Mouse (Mus musculus) kidney, postnatal 25 days (tissue): Measurements from ENCODE around the gene Fopnl.

Experiments
- DNase-seq, 2 experiments: peaks; one replicate each; pipeline ENCODE4 v3.0.0; 2021; ENCODE audit warnings: mixed read lengths in 2 of 2

Gene Fopnl

GRCm38 (mm10) chr16:14306451-14306850 is 10.8 kb downstream of the Fopnl start:
- no peak for DNase-seq

GRCm38 (mm10) chr16:14304791-14305190 is 12.4 kb downstream of the Fopnl start:
- DNase-seq, result no peak

GRCm38 (mm10) chr16:14303676-14304075 is 13.5 kb downstream of the Fopnl start:
- no peak for DNase-seq

DNA sequence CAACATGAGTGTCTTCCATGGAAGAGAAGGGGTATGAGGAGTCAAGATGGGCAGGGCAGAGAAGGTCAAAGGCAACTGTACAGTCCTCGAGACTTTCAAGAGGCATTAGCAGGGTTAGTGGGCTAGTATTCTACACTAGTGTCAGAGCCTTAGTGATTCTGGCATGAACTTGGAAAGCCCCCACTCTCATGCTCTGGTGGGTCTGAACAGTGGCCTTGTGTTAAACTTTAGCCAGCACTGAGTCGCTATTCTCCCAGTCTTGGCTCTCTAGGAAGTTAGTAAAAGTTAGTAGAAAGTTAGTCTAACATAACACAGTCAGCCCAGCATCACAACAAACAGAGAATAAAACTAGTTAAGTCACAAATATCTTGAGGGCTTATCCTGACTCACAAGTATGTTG is 14.1 kb downstream of the Fopnl start:
- no peak for DNase-seq

GRCm38 (mm10) chr16:14298461-14298860 is 18.7 kb downstream of the Fopnl start:
- DNase-seq, result no peak

- DNase-seq, result no peak
These were observed 19.5 kb downstream of the Fopnl start for GRCm38 (mm10) chr16:14297746-14298145.

GRCm38 (mm10) chr16:14297137-14297536 is 20.1 kb downstream of the Fopnl start:
- no peak for DNase-seq

DNA sequence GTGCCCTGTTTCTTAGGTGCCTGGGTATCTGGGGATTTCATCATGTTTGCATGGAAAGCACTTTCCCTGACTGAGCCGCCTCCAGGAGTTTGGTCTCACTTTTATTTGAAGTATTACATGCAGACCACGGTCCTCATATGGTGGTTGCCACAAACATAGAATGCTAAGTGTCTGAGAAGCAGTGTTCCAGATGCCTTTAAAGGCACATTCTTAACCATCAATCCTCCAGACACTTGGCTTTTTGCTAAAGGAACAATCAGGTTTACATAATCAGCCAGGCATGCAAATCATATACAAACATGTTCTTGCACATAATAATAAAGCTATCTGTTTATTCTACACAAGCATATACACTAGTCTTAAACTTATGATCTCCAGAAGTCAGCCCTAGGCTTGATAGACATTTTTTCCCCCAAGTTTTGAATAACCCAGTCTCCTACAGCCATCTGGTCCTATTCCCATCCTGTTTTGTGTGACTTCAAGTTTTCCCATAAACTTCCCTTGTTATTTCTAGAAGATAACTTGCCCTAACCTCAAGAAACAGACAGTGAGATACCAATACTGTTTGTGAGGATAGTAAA is 20.6 kb downstream of the Fopnl start:
- no peak for DNase-seq

DNA sequence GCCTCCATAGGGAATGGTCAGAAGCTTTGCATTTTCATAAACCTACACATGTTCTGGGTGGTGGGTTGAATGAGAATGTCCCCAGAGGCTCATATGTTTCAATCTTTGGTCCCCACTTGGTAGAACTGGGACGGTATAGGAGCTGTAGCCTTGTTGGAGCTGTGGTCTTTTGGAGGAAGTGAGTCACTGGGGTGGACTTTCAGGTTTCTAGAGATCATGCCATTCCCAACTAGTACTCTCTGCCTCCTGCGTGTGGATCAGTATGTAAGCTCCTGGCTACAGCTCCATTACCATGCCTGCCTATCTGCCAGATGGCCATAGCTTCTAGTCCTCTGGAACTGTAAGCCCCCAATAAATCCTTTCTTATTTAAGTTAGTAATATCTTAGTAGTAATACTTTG is 21.9 kb downstream of the Fopnl start:
- DNase-seq, result no peak

DNA sequence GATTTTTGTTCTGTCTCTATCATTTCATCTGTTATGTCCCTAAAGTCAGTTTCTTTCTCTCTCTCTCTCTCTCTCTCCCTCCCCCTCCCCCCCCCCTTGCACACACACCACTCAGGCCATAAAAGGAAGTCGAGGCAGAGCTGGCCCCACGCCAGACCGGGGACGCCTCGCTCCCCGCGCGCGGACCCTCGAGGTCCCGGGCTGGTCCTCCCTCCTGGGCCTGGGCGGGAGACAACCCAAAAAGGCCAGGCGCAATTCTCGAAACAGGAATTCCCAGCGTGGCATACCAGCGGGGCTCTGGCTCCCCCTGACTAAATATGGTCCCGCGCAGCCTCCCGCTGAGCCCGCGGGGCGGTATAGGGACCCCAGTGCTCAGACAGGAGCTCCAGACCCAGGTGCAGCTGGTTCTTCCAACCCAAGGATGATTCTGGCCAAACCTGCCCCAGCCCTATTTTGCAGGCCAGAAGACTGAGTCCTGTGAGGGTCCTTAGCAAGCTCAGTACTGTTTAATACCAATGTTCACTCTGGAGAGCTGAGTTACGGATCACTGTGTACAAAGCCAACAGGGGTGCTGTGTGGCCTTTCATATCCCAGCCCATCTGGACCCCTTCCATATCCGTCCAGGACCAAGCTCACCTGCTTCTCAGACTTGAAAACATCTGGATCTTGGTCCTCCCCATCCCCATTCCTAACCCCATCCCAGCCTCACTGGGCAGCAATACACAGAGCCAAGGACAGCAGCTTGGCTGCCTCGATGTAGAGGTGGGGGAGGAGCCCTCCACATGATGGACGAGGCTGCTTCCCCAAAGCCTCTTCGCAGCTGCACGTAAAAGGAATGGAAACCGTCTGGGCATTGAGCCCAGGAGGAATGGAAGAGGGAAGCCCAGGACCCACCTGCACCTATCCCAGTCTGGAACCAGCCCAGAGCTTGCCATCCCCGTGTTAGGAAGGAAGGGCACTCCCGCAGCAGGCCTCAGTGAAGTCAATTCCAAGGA is 24.7 kb downstream of the Fopnl start:
- peak; percentile 8 to 41 for DNase-seq

GRCm38 (mm10) chr16:14291223-14291622 is 26.0 kb downstream of the Fopnl start, which contains the start of gene Myh11:
Gene Myh11, minus strand, starts transcription at chr16:14291372.
- peak; percentile 77 to 80 for DNase-seq

- no peak for DNase-seq
These were observed 44.7 kb downstream of the Fopnl start for GRCm38 (mm10) chr16:14272374-14272965.

DNA sequence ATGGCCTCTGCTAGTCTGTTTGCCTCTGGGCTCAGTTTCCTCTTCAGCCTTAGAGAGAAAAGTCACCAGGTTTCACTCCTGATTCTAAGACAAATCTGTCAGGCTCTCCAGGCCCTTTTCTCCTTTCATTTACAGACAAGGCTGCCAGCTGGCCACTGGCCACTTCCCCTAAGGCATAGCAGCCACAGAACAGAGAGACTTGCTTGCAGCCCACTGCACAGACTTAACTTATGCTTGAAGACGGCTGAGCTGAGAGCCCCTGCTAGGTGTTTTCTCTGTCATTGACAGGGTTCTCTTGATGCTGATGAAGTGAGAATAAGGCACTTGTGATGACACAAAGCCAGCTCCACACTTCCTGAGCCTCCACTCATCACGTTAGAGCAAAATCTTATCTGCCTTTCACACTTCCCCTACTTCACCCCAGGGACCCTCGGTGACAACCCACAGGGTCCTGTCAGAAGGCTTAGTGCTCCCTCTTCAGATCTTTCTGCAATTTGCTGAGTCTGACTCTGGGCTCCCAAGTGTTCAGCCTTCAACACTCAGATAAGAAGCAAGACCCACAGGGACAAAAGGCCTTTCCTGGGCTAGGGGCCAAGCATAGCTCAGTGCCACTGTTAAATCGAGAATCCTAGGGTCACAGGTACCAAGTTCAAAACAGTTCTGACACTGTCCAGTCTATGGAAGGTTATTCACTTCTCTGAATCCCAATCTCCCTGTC is 51.8 kb downstream of the Fopnl start:
- DNase-seq, result no peak

GRCm38 (mm10) chr16:14264504-14264903 is 52.7 kb downstream of the Fopnl start:
- no peak for DNase-seq

- no peak for DNase-seq
These were observed 54.0 kb downstream of the Fopnl start for GRCm38 (mm10) chr16:14263241-14263640.

GRCm38 (mm10) chr16:14262410-14262809 is 54.8 kb downstream of the Fopnl start:
- DNase-seq, result no peak

- DNase-seq, result peak; percentile 14 to 71
These were observed 58.3 kb downstream of the Fopnl start for GRCm38 (mm10) chr16:14258856-14259255.

GRCm38 (mm10) chr16:14253586-14253985 is 63.6 kb downstream of the Fopnl start:
- DNase-seq, result no peak

- DNase-seq, result no peak
These were observed 64.3 kb downstream of the Fopnl start for GRCm38 (mm10) chr16:14252877-14253276.

DNA sequence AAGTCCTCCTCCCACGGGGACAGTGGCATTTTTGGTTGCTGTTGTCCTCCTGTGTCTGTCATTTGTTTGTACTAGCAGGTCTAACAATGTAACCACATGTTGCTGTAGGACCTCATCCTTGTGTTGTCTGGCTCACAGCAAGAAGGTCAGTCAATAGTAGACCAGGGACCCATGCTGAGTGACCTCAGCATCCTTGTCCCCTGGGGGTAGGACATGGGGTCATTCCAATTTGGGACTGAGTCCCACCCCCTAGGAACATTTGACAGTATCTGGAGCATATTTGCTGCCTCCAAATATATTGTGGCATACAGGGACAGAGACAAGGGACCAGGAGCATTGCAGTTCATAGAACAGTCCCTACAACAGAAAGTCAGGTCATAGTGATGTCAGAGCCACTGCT is 67.3 kb downstream of the Fopnl start:
- no peak for DNase-seq
